Mouse (Mus musculus) G1E-ER4 (cell line): ENCODE measurements around the gene Bmper. TPM values are rescaled to one million over a fixed set of nuclear protein-coding genes. Genes with fewer than 3 reads are reported as not detected.

Source experiments
- GATA1 ChIP-seq: IDR thresholded peaks from one replicate; pipeline ENCODE4 v1.8.0; 2012; ENCODE audit warnings: low read length, inconsistent platforms
- polyA plus RNA-seq: library from polyadenylated mRNA; stranded (reverse); fragments of >175 nt; gene quantifications from 2 replicates; pipeline ENCODE4 v1.2.3, GENCODE M21; 2012

Gene Bmper
- polyA plus RNA-seq, 1 experiment = not detected

DNA sequence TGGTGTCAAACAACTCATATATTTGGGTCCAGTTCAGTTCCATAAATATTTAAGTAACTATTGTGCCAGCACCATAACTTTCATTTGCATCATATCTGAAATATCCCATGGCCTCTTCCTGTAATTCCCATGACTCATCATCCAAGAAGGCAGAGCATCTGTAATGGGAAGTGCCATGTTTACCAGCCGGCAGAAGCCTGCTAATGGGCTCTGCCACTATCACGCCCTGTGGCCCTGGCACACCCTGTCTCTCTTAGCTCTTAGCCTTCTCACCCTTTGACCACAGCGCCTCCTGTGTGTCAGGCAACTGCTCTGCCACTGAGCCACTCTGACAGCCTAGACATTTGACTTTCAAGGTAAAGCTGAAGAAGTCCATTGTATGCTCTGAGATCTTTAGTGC lies 3.1 kb upstream of the Bmper start:
- no peak for TF ChIP-seq GATA1

DNA sequence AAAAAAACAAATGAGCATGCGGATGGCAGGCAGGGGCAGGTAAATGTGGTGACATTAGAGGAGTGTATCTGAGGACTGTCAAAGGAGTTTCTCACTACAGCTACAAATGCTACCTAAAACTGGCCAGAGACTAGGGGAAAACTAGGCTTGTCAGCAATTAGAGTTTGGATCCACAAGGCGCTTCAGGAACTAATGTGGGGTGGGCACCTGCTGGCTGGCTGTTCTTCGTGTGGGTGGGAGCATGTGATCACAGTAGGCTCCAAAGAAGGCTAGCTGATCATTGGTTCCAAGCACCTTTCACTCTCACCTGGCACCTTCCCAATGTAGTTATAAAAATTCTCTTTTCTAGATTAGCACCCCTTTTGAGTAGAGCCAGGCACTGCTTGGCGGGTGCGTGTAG lies 900 bp upstream of the Bmper start:
- no peak for TF ChIP-seq GATA1

DNA sequence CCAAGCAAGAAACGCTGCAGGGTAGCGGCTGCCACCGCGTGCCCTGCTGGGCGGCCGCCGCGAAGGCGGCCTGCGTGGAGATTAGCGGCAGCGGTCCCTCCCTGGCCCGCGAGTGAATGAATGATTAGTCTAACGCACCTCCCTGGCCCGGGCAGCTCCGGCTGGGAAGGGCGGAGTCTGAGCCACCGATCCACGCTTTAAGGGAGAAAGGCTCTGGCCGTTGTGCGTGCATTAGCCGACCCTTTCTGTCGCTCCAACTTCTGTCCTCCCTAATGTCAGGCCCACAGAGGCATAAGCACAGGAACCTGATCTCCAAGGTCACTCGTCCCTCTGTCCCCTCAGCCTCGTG lies 410 bp upstream of the Bmper start:
- no peak for TF ChIP-seq GATA1

DNA sequence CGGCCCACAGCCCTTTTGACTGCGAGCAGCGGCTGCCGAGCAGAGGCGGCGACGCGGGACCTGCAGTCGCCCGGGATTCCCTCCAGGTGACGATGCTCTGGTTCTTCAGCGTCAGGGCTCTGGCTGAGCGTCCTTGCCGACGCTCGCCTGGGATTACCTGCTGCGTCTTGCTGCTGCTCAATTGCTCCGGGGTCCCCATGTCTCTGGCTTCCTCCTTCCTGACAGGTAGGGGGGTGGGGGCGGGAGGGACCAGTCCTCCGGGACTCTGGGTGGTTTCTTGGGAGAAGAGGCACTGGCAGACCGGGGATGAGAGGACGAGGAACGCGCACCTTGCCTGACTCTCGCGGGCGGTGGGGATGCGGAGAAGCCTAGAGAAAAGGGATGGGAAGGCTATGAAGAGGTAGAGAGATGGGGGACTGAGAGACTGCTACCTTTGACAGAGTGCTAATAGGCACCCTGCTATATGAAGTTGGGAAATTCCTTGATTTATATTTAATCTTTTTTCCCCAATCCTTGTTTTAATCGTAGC lies 737 bp downstream of the Bmper start:
- TF ChIP-seq GATA1 = no peak

DNA sequence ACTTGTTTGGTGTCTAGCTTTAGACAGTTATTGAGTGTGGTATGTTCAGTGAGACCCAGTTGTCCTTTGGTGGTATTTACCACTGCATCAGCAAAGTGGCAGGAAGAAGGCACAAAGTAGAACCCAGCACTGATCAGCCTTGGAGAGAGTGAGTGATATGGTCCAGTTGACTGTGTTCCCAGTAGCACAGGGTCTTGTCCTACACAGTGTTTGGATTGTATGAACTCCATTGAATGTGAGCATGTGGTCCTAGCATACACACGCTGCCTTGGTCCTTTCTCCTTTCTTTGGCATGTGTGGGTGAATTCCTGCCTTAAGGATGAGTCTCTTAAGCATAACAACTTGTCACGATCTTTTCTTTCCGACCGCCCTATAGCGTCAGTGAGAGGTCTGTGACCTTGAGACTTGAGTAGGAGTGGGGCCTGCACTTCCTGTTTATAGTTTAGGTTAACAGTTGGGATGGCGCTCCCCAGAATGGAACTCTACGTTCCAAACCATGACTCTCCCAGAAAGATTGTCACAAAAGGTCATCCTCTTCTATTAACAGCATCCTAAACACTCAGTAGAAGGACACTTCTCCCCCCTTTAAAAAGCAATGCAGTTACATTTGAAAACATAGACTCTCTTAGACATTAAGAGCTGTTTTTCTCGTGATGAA lies 10.7 kb downstream of the Bmper start:
- TF ChIP-seq GATA1 = no peak

DNA sequence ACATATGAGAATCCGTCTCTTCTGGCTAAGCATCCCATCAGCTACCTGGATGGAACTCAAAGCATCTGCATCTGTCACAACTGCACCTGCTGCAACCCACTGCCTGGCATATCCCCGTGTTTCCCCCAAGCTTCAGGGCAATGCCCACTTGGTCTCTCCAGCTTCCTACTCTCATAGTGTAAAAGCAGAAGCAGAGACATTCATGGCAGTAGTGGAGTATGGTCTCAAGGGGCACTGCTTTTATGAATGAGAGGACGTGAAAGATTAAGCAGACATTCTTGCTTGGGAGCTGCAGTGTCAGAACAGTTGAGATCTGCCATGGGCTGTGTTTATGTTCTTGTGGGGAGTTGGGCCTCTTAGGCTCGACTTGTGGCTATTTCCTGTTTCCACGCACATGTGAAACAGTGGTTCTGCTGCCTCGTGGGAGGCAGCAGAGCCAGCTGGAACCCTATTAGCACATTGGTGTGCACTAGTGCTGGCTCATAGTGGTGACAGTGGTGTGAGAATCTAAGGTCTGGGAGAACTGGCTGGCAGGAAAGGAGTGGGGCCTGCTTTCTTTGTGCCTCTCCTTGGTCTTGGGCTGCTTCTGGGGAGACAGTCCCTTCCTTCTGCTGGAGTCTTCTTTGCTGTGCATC lies 12.6 kb downstream of the Bmper start:
- no peak for TF ChIP-seq GATA1

DNA sequence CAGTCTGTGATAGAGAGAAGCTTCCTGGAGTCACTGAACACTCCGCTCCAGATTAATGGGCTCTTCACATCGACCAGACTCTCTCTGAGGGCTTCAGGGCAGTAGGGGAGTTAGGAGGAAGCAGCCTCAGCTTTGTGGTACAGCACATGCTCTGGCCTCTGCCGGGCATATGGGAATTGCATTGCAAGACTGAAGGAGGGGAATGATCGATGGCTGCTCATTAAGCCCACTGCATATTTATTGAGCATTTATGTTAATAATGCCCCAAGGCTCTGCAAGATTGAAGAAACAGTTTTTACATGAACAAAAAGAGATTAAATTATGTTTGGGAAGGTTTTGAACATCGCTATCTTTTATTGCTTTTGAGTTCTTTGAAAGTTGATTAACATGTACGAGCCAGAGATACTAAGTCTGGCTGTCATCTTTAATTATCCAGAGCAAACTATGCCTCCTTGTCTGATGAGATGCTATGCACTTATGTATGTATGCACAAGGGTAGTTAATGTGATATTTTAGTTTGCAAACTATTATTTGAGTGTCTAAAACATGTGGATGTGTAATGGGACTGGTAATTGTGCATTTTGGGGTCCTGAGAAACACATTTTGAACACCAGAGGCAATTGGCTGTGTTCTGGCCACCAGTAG lies 13.9 kb downstream of the Bmper start:
- no peak for TF ChIP-seq GATA1

DNA sequence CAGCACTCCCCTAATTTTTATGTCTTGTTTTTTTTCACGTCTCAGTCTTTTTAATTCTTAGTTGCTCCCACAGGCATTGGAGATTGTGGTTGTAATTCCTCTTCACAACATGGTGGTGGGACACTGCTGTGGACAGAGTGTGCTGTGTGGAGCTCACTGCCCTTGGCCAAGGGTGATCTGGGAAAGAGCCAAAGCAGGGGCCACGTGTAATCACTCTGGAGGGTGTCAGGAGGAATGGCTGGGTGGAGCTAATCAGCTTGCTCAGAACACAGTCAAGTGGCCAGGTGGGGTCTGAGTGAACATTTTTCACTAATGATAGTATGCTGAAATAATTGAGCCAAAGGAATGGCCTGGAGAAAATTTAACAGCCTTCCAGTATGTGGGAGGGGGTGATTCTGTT lies 16.1 kb downstream of the Bmper start:
- no peak for TF ChIP-seq GATA1

DNA sequence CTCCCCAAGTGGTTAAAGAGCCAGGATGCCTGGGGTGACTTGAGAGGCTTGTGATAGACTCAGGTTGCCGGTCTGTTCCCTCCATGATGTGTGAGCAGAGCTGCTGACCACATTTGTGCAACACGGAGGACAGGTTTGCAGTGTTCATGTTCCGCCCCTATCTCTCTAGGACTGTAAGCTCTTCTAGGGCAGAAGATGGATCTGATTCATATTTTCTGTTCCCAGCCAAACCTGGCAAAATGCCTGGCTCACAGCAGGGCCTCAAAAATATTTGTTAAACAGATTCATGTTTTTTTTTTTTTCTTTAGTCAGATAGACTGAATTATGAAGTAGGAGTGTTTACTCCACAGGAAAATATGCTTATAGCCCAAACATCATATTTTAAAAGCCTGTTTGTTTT lies 20.0 kb downstream of the Bmper start:
- no peak for TF ChIP-seq GATA1

DNA sequence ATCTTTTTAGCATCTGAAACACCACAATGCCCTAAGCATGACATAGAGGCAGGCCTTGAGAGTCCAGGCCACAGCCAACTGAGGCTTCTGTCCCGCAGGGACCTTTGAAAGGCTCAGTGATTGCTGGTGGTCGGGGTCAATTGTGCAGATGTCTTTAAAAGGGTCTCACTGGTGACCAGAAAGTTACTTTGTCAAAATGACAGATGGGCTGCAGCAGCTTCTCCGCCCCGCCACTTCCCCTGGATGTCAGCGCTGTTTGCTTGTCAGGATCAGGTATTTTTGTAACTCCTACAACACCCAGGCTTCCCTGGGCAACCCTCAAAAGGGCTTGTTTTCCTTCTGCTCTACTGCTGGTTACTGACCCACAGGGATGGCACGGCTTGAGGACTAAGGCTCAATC lies 21.0 kb downstream of the Bmper start:
- TF ChIP-seq GATA1 = no peak

DNA sequence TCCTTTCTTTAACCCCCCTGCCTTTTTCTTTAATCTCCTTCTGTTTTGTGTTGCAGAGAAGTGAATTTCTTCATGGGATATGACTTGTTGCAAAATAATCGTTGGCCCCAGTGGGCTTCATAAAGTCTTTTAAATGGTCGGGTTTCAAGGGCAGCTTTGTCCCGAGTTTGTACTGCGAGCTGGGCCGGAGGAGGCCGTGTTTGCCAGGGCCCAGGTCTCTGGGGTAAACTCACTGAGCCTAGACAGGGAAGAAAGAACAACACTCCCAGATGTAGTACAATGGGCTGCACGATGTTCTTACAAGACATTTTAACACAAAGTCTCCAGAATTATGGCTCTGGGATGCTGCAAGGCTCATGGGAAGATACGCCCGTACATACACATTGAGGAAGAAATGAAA lies 23.5 kb downstream of the Bmper start:
- no peak for TF ChIP-seq GATA1

DNA sequence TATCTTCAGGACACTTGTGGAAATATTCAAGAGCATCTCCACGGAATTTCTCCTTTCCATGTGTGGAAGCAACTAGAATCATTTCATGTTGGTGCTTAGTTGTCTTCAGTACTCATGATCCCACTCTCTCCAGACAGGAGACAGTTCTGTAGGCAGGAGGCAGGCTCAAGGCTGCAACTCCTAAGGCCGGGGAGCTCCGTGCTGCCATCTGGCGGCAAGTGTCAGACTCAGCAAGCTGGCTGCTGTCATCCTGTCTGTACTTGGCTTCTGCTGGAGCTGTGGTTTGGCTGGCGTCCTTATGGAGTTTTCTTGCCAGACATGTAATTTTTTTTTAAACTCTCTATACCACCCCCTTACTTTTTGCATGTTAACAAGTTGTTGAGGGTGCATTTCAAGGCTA lies 27.1 kb downstream of the Bmper start:
- TF ChIP-seq GATA1 = no peak

DNA sequence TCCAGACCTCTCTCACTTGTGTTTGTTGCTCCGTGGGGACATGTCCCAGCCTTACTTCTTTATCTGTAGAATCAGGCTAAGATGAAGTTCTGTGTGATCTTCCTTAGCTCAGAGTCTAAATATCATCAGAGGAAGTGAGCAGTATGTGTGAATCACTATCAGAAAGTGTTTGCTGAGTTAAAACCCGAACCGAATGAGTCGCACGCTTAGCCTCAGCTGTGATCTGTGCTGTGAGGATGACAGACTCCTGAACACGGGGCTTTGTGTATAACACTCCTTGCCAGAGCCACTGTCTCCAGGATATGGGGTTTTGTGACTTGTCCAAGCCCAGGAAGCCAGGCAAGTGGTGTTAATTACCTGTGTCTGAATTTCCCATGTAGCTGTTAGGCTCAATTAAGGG lies 28.1 kb downstream of the Bmper start:
- no peak for TF ChIP-seq GATA1

DNA sequence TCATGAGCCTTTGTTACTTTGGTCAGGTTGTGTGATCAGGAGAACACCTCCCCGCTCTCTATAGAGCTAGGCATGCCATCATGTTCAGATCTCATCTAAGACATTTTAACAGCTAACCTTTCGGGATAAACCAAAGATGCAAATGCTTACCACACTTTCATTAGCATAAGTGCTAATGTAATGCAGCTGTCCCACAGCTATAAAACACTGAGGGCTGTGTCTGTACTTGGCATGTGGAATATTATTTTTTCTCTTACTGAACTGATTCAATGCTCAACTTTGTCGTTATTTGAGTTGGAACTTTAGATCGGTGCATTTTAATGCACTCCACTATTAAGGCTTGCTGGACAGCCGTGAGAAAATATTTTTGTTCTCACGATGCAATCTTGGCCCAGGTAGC lies 30.7 kb downstream of the Bmper start:
- TF ChIP-seq GATA1 = no peak

DNA sequence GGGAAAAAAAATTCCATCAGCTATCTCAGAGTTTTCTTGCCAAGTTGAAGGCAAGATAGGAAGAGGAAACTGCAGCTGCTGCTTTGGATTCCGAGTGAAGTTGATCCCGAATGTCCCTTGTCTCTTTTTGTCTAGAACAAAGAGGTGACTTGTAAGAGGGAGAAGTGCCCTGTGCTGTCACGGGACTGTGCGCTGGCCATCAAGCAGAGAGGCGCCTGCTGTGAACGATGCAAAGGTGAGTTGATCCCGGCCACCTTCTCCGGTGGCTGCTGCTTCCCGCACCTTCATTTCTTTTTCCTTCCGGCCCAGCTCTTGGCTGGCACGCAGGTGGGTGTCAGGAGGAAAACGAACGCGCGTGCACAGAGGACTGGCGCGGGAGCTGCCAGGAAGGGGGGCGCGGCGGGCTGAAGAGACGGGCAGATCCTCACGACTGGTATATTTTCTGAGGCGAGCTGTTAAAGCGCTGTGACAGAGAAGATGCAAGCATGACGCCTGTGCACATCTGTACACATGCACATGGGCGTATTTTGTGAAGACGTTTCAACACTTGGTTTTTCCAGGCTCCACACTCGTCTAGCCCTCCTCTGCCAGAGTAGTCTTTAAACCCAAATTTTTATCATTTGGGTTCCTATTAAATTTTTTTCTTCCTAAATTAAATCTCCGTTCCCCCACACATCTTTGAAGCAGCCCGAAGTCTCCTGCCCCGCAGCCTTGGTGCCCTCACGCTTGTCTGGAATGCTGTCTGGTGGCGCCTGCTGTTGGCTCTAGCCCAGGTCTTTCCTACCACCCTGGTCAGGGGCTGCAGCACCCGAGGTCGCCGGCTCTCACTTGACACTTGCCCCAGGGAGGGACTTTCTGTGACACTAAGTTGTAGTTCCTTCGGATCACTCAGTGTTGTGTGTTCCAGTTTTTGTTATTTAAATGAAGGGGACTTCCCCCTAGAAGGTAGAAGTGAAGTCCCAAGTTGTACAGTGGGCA lies 31.6 kb downstream of the Bmper start:
- no peak for TF ChIP-seq GATA1

DNA sequence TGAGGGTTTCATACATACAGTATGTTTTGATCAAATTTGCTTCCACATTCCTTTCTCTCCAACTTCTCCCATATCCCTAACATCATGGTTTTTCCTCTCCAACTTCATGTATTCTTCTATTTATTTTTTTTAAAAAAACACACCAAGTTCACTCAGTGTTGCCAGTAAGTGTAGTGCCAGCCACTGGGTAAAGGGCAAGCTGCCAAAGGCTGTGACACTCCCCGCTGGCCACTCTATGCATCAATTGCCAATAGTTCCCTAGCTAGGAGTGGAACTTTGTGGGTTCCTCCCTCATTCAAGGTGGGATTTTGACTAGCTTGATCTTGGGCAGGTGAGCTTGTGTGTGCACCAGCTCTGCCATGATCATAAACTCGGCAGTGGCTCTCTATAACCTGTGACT lies 33.0 kb downstream of the Bmper start:
- TF ChIP-seq GATA1 = no peak
